Mouse (Mus musculus) liver, postnatal 0 days (tissue): ENCODE data around the gene Gm9573.
A peak's percentile ranks its signal among the peaks of the same experiment; 100 is the strongest.

Experiments used
- CTCF ChIP-seq: sonication (generic); IDR thresholded peaks from 2 replicates; pipeline ENCODE4 v1.5.1; 2016; ENCODE audit warnings: antibody characterized with exemption, low read depth
- EP300 ChIP-seq: IDR thresholded peaks from 2 replicates; pipeline ENCODE4 v1.6.1; 2016; ENCODE audit warnings: antibody characterized with exemption, low read depth, mild to moderate bottlenecking

- TF ChIP-seq CTCF (peak; percentile 25; the same call in 1 of the 2 replicates), EP300 (no peak)
Measured at GRCm38 (mm10) chr17:35635202-35635601, 8.8 kb upstream of the Gm9573 start.
